Mouse (Mus musculus) embryonic facial prominence, embryonic 10.5 days (tissue): ENCODE measurements around the gene Esrrg. TPM values are rescaled to one million over a fixed set of nuclear protein-coding genes. Genes with fewer than 3 reads are reported as not detected.

ENCODE experiments used
- DNase-seq: peaks from one replicate; pipeline ENCODE4 v3.0.0-alpha.2; 2017; ENCODE audit warnings: low spot score
- H3K27ac ChIP-seq: fragments of 300-500 bp; sonication (generic); replicated peaks from 2 replicates; pipeline ENCODE4 v1.5.1; 2016; ENCODE audit warnings: mild to moderate bottlenecking
- H3K27me3 ChIP-seq: fragments of 300-500 bp; sonication (generic); replicated peaks from 2 replicates; pipeline ENCODE4 v1.6.1; 2016; ENCODE audit warnings: low read depth, mild to moderate bottlenecking; ENCODE audit not compliant: poor library complexity, severe bottlenecking
- H3K36me3 ChIP-seq: fragments of 300-500 bp; sonication (generic); replicated peaks from 2 replicates; pipeline ENCODE4 v1.6.1; 2016; ENCODE audit warnings: mild to moderate bottlenecking, moderate library complexity
- H3K4me1 ChIP-seq: fragments of 300-500 bp; sonication (generic); 2 replicates; pipeline ENCODE4 v1.6.1; 2016
- H3K4me3 ChIP-seq: fragments of 300-500 bp; sonication (generic); 2 replicates; pipeline ENCODE4 v1.5.1; 2016; ENCODE audit warnings: mild to moderate bottlenecking, moderate library complexity
- H3K9me3 ChIP-seq: fragments of 300-500 bp; sonication (generic); 2 replicates; pipeline ENCODE4 v1.6.1; 2016; ENCODE audit warnings: mild to moderate bottlenecking
- WGBS: fragments of 180-500 bp; shearing (Covaris S2); methylation state at CpG from one replicate; pipeline ENCODE4 v1.1.7; 2016; 5-methylcytosine and 5-hydroxymethylcytosine counted together
- polyA plus RNA-seq: library from polyadenylated mRNA; unstranded; fragments of >200 nt; fragmentation: Nextera tagmentation; extraction: Ambion mirVana; gene quantifications from 2 replicates; pipeline ENCODE4 v1.2.1, GENCODE M21; 2016

The Esrrg gene
- polyA plus RNA-seq, 1 experiment from 2014 or later, result 1.1 TPM

DNA sequence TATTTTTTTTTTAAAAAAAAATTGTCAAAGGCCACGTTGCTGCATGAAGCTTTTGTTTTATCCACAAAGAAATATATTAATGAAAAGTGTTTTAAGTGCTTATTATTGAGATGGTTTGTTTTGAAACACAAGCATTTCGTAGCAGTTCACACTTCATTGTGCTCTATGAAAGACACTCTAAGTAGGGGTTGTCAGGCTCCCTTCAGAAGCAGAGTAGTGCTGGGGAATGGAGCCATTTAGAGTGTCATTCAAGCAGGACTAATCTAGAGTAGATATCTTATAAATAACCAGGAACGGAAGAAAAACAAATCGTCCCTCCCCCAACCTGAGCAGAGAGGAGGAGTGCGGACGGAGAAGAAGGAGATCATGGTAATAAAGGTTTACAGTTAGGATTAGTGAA, 357.3 kb downstream of the Esrrg start:
- Histone ChIP-seq H3K27ac (no peak overlapping the region), H3K4me1 (peaks cover 20% of the 10 kb centered on the region), H3K9me3 (no peaks in the 10 kb centered on the region), H3K4me3 (no peak overlapping the region), H3K27me3 (no peaks in the 10 kb centered on the region), H3K36me3 (no peaks in the 10 kb centered on the region)
- 37% methylated on average over 6 of the region's 6 CpGs for WGBS
- no peak for DNase-seq

- H3K9me3 ChIP-seq, result no peaks in the 10 kb centered on the region
- no peak for DNase-seq
- H3K27ac ChIP-seq, result no peak overlapping the region
- no peak overlapping the region for H3K4me3 ChIP-seq
- peaks cover 4% of the 10 kb centered on the region; the same call in 1 of the 2 replicates for H3K27me3 ChIP-seq
- H3K4me1 ChIP-seq, result peaks cover 20% of the 10 kb centered on the region
- 93% methylated on average over 4 of the region's 4 CpGs for WGBS
- no peaks in the 10 kb centered on the region for H3K36me3 ChIP-seq
Observed at GRCm38 (mm10) chr1:187968379-187968778, 359.8 kb downstream of the Esrrg start.

GRCm38 (mm10) chr1:187969491-187969890, 360.9 kb downstream of the Esrrg start:
- Histone ChIP-seq H3K27me3 (peaks cover 9% of the 10 kb centered on the region; the same call in 1 of the 2 replicates), H3K4me1 (peaks cover 22% of the 10 kb centered on the region), H3K36me3 (no peaks in the 10 kb centered on the region), H3K4me3 (no peak overlapping the region), H3K9me3 (no peaks in the 10 kb centered on the region), H3K27ac (no peak overlapping the region)
- no peak for DNase-seq
- 93% methylated on average over 5 of the region's 5 CpGs for WGBS

DNA sequence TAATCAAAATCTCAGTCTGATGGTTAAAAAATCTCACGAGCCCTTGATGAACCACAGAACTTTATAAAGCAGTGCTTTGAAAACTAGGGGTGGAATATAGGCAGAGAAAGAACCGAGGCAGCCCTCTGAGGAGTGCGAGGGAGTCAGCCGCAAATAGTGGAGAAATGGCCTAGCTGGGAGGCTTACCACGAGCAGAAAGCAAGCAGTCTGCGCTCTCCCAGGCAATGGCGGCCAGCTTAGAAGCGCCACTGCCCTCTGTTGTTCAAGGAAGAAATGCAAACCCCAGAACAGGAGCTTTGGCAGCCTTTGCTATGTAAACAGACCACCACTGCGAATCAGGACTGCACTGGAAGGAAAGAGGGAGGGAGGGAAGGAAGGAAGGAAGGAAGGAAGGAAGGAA, 365.8 kb downstream of the Esrrg start:
- WGBS, result 10% methylated on average over 9 of the region's 9 CpGs
- Histone ChIP-seq H3K4me3 (no peak overlapping the region), H3K27ac (peak overlapping the region; percentile 10; the same call in 1 of the 2 replicates), H3K9me3 (no peaks in the 10 kb centered on the region), H3K4me1 (peaks cover 6% of the 10 kb centered on the region; the same call in 1 of the 2 replicates), H3K27me3 (peaks cover 13% of the 10 kb centered on the region; the same call in 1 of the 2 replicates), H3K36me3 (no peaks in the 10 kb centered on the region)
- DNase-seq, result peak; percentile 70

DNA sequence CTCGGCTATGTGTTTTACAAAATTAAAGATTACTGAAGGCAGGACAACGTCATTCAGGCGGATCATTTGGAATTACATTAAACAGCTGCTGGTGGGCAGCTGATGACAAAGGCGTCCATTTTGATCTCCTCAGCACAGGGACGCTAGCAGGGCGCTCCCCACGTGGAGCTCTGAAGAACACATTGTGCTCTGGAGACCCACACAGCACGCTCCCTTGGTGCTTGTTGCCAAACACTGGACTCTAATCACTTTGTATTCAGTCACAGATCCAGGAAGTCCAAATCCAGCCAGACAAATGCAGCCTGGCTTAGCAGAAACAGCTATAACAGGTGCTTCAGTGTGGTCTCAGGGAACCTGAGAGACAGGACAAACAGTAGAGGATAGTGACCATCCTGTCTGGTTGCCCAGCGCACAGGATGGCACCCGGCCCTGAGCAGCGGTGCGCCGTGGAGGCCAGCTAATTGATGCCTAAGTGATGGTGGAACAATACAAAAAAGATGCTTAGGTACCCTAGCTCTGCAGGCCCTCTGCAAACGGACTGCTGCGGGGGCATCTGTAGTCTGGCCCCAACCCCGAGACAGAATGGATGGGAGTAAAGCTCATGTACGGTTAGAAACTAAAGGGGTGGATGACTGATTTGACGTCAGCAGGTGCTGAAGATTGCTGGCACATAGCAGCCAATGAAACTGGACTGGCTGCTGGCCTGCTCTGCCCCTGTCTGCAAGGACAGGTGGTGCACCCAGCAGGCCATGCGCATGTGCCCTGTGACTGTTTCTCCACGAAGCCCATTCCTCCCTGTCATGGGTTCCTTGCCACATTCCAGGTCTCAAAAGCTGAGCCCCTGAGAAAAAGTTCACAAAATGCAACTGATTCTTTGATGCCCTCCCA, 367.1 kb downstream of the Esrrg start:
- DNase-seq, result no peak
- peaks cover 6% of the 10 kb centered on the region; the same call in 1 of the 2 replicates for H3K4me1 ChIP-seq
- H3K36me3 ChIP-seq, result no peaks in the 10 kb centered on the region
- H3K27me3 ChIP-seq, result peaks cover 13% of the 10 kb centered on the region; the same call in 1 of the 2 replicates
- H3K27ac ChIP-seq, result no peak overlapping the region
- H3K9me3 ChIP-seq, result no peaks in the 10 kb centered on the region
- no peak overlapping the region for H3K4me3 ChIP-seq
- WGBS, result 79% methylated on average over 20 of the region's 20 CpGs

- 80% methylated on average over 9 of the region's 9 CpGs for WGBS
- peaks cover 6% of the 10 kb centered on the region; the same call in 1 of the 2 replicates for H3K4me1 ChIP-seq
- H3K27me3 ChIP-seq, result peaks cover 13% of the 10 kb centered on the region; the same call in 1 of the 2 replicates
Observed at GRCm38 (mm10) chr1:187976353-187976730, 367.8 kb downstream of the Esrrg start.

DNA sequence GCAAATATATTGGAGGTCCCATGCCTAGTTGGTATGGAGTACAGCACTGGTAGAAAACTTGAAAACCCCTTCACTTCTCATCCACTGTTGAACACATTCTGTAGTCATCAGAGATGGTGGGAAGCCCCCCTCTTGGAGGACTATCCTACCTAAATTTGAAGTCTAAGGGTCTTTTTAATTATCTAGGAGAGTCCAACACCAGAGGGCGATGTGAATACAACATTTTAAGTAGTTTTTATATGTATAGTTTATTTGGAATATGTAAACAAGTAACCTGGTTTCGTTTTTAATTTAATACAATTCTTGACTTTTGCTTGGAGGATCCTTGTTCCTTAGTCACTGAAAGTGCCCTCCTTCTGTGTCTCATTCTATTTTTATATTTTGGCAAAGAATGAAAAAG, 372.4 kb downstream of the Esrrg start:
- WGBS, result 80% methylated on average over 2 of the region's 2 CpGs
- Histone ChIP-seq H3K9me3 (no peaks in the 10 kb centered on the region), H3K27ac (no peak overlapping the region), H3K4me3 (no peak overlapping the region), H3K27me3 (no peaks in the 10 kb centered on the region), H3K4me1 (peaks cover 4% of the 10 kb centered on the region; the same call in 1 of the 2 replicates), H3K36me3 (no peaks in the 10 kb centered on the region)
- no peak for DNase-seq

More at GRCm38 (mm10) chr1:187976353-187976730, 367.8 kb downstream of the Esrrg start:
- no peaks in the 10 kb centered on the region for H3K9me3 ChIP-seq
- H3K36me3 ChIP-seq, result no peaks in the 10 kb centered on the region
- H3K27ac ChIP-seq, result no peak overlapping the region
- DNase-seq, result no peak
- H3K4me3 ChIP-seq, result no peak overlapping the region

DNA sequence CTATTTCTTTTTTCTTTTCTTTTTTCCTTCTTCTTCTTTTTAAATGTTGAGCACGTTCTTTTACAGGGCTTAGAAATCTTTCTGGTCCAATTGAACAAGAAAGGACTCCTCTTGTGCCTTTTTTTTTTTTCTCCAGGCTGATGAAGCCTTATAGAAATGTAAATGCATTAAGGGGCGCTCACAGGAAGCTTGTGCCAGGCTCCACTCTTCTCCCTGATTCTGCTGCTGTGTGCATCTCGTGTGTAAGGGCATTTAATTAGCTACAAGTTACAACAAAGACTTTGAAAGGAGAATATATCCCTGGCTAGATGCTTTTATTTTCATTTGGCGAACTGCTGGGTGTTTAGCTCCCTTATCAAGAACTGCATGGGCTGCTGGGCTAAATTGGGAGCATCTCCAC, 374.6 kb downstream of the Esrrg start:
- Histone ChIP-seq H3K27me3 (no peaks in the 10 kb centered on the region), H3K4me1 (peaks cover 4% of the 10 kb centered on the region; the same call in 1 of the 2 replicates), H3K9me3 (no peaks in the 10 kb centered on the region), H3K27ac (no peak overlapping the region), H3K4me3 (no peak overlapping the region), H3K36me3 (no peaks in the 10 kb centered on the region)
- 31% methylated on average over 4 of the region's 4 CpGs for WGBS
- no peak for DNase-seq

DNA sequence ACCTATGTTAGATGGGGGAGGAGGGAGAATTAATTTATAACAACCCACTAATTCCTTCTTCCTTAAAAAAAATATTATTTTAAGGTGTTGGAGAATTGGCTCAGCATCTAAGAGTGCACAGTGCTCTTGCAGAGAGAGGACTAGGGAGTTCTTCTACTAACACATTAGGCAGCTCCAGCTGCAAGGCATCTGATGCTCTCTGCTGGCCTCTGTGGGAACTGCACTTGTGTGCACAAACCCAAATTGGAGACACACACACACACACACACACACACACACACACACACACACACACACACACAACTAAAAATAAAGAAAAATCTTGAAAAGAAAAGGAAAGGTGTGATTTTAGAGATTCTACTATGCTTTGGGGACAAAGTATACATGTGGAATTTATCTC, 381.6 kb downstream of the Esrrg start:
- H3K27ac ChIP-seq, result no peak overlapping the region
- H3K36me3 ChIP-seq, result no peaks in the 10 kb centered on the region
- no peak overlapping the region for H3K4me3 ChIP-seq
- H3K27me3 ChIP-seq, result peaks cover 5% of the 10 kb centered on the region; the same call in 1 of the 2 replicates
- H3K4me1 ChIP-seq, result no peaks in the 10 kb centered on the region
- DNase-seq, result peak; percentile 21
- no peaks in the 10 kb centered on the region for H3K9me3 ChIP-seq

GRCm38 (mm10) chr1:187997584-187998338, 389.2 kb downstream of the Esrrg start:
- H3K4me3 ChIP-seq, result peak overlapping the region; percentile 61
- under 1% methylated on average over 39 of the region's 39 CpGs for WGBS

GRCm38 (mm10) chr1:187999121-187999520, 390.5 kb downstream of the Esrrg start:
- no peaks in the 10 kb centered on the region for H3K36me3 ChIP-seq

More at GRCm38 (mm10) chr1:187997584-187998338, 389.2 kb downstream of the Esrrg start:
- H3K27me3 ChIP-seq, result peaks cover 30% of the 10 kb centered on the region
- H3K36me3 ChIP-seq, result no peaks in the 10 kb centered on the region
- no peak overlapping the region for H3K27ac ChIP-seq
- peaks cover 10% of the 10 kb centered on the region; the same call in 1 of the 2 replicates for H3K4me1 ChIP-seq
- DNase-seq, result peak; percentile 88
- no peaks in the 10 kb centered on the region for H3K9me3 ChIP-seq

DNA sequence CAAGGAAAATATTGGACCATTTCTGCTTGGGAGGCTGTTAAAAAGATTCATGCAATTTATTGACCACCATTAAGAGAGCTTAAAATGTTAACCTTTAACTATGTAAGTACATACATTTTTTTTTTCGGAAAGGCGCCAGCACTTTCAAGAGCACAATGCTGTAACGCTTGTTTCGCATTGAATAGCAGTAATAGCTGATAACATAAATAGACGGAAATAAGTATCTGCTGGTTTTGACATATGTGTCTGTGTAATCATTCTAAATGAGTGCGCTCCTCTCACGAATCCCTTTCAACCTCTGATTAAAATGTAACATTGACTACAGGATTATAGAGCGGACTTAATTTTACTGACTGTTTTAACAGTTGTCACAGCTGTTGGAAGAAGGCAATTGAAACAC, 391.6 kb downstream of the Esrrg start:
- WGBS, result 84% methylated on average over 8 of the region's 8 CpGs
- Histone ChIP-seq H3K27me3 (peaks cover 25% of the 10 kb centered on the region), H3K4me1 (peaks cover 10% of the 10 kb centered on the region; the same call in 1 of the 2 replicates), H3K4me3 (no peak overlapping the region), H3K27ac (no peak overlapping the region), H3K36me3 (no peaks in the 10 kb centered on the region), H3K9me3 (no peaks in the 10 kb centered on the region)
- no peak for DNase-seq

More at GRCm38 (mm10) chr1:187999121-187999520, 390.5 kb downstream of the Esrrg start:
- Histone ChIP-seq H3K4me1 (peaks cover 10% of the 10 kb centered on the region; the same call in 1 of the 2 replicates), H3K27ac (no peak overlapping the region), H3K9me3 (no peaks in the 10 kb centered on the region), H3K4me3 (no peak overlapping the region), H3K27me3 (peaks cover 30% of the 10 kb centered on the region)
- DNase-seq, result no peak
- WGBS, result 71% methylated on average over 4 of the region's 4 CpGs
